Mouse (Mus musculus): Measurements from ENCODE around the gene Tanc2.

The Tanc2 gene

DNA sequence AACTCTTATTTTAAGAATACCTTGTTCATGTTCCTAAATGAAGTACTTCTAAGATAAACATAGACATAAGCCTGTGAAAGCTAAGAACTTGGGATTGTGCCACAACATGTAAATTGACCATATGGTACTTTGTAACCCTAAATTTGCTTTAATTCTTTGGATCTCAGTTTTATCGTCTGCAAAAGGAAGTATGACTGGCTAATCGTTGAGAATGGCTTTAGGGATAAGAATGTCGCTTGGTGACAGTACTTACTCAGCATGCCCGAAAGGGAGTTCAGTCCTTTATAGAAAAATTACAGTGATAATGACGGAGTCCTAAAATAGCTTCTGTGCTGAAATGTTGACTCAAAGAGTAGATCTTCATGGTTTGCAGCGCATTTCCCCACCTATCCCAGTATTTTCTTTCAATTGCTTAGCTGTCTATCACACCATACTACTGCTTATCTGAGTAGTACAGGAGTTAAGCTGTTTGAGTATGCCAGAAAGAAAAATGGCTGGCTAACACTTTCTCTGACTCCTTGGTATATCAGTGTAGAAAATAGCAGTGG is 246.6 kb downstream of the Tanc2 start:
- no peak for DNase-seq

DNA sequence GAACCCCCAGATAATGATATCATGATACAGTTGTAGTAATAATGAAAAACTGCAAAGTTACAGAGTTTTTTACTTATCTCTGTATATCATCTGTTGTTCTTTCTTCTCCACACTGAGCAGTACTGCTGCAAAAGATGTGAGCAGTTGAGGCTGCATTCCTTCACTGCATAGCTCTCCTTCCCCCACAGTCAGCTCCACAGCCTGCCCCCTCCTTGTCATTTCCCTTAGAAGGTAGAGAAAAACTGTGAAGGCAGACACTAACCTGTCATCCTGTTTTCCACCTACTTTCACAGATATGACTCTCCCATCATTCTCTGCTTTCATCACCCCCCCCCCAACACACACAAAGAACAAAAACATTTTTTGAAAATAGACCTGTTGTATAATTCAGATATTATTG is 248.2 kb downstream of the Tanc2 start:
- DNase-seq: no peak

DNA sequence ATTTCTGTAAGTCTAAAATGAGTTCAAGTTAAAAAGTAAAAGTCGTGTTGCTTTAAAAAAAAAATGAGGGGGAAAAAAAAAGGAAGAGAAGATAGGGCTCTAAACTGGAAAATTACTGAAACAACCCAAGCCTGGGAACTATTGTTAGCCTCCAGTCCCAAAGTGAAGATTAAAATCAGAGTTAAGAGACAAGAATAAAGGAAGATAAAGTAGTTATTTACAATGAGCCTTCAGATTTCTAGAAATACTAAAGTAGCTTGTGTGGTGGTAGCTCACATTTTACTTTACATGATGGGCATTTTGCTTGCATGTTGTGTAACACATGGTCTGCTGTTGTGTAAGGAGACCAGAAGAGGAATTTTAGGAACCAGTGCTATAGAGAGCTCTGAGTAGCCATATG is 256.1 kb downstream of the Tanc2 start:
- DNase-seq: no peak

GRCm38 (mm10) chr11:105855504-105855903 is 265.7 kb downstream of the Tanc2 start:
- DNase-seq: no peak

DNA sequence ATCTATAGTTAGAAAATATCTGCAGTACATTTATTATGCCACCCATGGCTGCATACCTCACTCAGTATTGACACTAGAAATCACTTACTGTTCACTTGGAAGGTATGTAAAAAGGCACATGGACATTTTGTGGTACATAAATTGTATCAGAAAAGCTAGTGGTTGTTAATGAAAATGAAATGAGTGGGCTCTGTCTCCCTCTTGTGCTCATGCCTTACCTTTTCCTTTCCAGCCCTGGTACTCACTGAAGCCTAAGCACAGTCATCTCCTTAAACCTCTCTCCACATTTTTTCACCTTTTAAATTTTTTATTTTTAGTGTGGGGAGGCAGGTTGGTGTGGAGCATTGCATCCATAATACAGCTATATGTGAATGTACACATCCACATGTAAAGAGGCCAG is 268.3 kb downstream of the Tanc2 start:
- DNase-seq: no peak

- no peak for DNase-seq
Observed at GRCm38 (mm10) chr11:105885558-105885957, 295.8 kb downstream of the Tanc2 start.

DNA sequence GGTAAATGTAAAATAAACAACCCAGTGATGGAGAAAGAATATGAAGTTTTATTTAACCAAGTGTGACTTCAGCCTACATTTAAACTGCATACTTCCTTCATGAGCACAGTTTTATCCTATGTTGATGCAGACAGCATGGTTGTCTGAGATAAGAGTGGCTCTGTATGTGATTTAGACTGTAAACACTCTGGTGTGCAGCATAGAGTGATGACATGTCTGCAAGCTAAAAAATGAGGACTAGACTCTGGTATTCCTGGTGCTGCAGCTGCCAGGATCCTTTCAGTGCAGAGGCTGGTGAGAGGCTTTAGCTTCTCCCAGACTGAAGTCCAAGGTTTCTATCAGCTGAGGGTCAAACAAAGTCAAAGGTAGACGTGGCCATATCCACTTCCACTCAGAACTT is 297.5 kb downstream of the Tanc2 start:
- no peak for DNase-seq

DNA sequence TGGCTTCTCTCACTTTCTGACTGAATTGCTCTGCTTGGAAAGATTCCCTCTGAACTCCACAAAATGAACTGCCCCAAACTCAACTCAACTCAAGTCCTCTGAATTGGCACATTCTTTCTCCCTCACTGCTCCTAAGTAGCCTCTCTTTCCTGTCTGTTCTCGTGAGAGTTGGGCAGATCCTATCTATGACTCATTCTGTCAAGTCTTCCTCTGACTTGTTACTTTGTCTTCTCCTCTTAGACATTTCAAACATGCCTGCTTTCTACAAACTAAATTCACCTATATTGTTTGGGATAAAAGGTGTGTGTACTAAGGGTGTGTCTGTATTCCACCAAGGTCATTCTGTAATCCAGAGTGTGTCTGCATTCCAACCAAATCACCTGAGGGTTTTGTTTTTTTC is 309.4 kb downstream of the Tanc2 start:
- no peak for DNase-seq

- DNase-seq: no peak
Observed at GRCm38 (mm10) chr11:105901501-105901900, 311.7 kb downstream of the Tanc2 start.

DNA sequence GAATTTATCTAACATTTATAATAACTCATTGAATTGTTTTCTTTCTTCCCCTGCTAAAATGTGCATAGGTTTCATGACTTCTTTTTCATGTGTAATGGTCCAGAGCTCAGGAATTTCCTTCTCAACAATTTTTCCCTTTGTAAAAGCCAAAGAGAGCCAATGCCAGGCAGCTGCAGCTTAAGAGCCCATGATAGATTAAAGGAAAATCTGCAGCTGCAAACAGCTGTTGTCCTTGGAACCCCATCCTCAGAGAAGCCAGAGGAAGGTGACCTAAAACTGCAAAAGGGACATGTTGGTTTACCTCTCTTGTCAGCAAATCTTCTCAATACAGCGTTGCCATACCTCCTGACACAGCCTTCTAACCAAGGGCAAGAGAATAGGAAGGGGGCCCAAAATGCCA is 313.2 kb downstream of the Tanc2 start:
- DNase-seq: no peak

DNA sequence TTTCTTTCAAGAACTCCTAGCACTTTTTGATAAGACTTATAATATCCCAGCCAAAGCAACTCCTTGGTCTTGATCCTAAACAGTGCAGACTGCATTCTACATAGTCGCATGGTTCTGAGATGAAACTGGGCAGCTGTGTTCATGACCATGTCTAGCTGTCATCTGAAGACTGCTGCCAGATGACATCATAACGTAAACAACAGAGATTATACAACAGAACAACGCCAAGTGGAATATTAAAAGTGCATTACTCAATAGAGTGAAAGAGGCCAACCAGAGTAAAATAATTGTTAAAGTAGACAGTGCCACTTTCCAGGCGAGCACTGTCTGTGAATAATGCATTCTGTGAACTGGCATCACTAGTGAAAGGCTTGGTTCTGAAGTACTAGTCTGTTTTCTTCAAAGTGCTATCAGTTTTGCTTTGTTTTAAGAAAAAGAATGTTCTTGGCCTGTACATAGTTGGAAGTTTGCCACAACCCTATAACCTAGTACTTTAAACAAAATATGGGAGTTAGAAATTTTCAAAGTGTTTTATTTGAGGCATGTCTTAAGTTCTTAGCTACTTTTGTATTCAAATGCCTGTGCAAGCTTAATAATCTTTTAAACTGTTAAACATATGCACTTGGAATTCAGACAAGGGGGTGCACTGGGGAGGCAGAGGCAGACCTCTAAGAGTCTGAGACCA is 315.9 kb downstream of the Tanc2 start:
- no peak for DNase-seq

DNA sequence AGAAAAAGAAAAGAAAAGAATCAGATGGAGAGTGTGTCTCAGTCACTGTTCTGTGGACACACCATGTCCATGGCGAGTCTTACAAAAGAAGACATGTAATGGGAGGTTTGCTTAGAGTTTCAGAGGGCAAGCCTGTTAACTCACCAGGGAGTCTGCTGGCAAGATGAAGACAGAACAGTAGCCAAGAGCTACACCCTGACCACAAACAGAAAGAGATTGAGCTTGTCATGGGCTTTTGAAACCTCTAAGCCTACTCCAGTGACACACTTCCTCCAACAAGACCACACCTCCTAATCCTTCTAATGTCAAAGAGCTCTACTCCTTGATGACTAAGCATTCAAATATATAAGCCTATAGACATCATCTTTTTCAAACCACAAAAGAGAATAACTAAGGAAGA is 317.6 kb downstream of the Tanc2 start:
- DNase-seq: no peak

- DNase-seq: no peak
Observed at GRCm38 (mm10) chr11:105908926-105909325, 319.1 kb downstream of the Tanc2 start.

GRCm38 (mm10) chr11:105909617-105910016 is 319.8 kb downstream of the Tanc2 start:
- no peak for DNase-seq

- no peak for DNase-seq
Observed at GRCm38 (mm10) chr11:105911149-105911548, 321.4 kb downstream of the Tanc2 start.

DNA sequence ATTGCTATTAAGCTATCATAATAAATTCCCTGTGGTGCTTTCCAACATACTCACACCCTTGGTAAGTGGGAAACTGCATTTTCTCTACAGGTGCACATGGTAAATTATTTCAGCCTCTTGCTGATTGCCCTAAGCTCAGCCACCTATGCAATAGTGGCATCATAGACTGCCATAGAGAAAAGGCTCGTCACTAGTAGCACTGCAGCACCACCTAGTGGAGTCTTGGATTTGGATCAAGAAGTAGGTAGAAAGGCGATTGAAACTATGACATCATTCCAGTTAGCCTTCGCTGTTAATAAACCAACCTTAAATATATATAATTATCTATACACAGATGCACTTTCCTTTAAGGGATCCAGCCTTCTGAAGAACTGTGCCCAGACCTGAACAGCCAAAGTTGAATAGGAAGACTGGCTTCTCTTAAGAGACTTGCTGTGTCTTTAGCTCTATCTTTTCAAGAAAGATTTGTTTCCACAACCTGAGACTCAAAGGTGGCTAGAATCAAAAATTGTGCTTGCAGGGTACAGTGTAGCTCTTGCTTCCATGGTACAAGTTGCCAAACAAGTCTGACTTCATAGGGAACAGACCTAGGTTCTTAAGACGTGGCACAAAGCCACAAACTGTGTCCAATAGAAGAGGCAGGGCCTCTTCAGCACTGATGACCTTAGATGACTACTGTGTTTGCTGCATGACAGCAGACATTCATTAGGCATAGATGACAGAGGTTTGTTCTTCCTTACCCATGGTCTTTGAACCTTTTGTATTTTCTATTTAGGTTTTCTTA is 322.0 kb downstream of the Tanc2 start:
- peak; percentile 83 for DNase-seq

GRCm38 (mm10) chr11:105913580-105913979 is 323.8 kb downstream of the Tanc2 start:
- no peak for DNase-seq

- no peak for DNase-seq
Observed at GRCm38 (mm10) chr11:105920098-105920785, 330.5 kb downstream of the Tanc2 start.

- DNase-seq: no peak
Observed at GRCm38 (mm10) chr11:105920836-105921235, 331.1 kb downstream of the Tanc2 start.

GRCm38 (mm10) chr11:105921275-105921674 is 331.5 kb downstream of the Tanc2 start:
- no peak for DNase-seq

- DNase-seq: no peak
Observed at GRCm38 (mm10) chr11:105922769-105923663, 333.2 kb downstream of the Tanc2 start.

Measured in kidney, postnatal 14 days (tissue).